Mouse (Mus musculus): Measurements from ENCODE around the gene Thada. TPM values are rescaled to one million over a fixed set of nuclear protein-coding genes. Genes with fewer than 3 reads are reported as not detected.

Thada gene
- total and polyA plus RNA-seq, 3 experiments = 17.3 to 26.7 (median 22.2) TPM

- Histone ChIP-seq H3K4me1 (ENCODE audit: control insufficient read depth in 1 of 2, insufficient read depth in 2 of 2) (peaks cover 8 to 23% of the 10 kb centered on the region in 2 experiments; a peak in 3 of 4 replicates), H3K9ac (ENCODE audit: insufficient read depth, low read depth) (no peak overlapping the region), H3K79me2 (replicated peaks; ENCODE audit: control insufficient read depth, extremely low read depth, insufficient read depth, poor library complexity, severe bottlenecking) (no peaks in the 10 kb centered on the region), H3K4me2 (ENCODE audit: insufficient read depth, low read depth, poor library complexity, severe bottlenecking) (no peak overlapping the region), H3K36me3 (replicated peaks in 1 of 2; ENCODE audit: control insufficient read depth in 1 of 2, insufficient read depth in 1 of 2, low read length in 1 of 2) (no peaks in the 10 kb centered on the region), H3K27me3 (replicated peaks) (peaks cover 3% of the 10 kb centered on the region), H3K27ac (ENCODE audit: insufficient read depth, low read depth) (no peak overlapping the region), H3K9me3 (replicated peaks; ENCODE audit: low read length) (no peaks in the 10 kb centered on the region), H3K4me3 (replicated peaks in 1 of 3; ENCODE audit: low read depth in 2 of 3, low read length in 2 of 3, poor library complexity in 1 of 3) (no peak overlapping the region)
- in situ Hi-C loops (cut with MboI; ENCODE audit: low pct_ligation_motif_present, low pct_unique_long_range_greater_than_20kb, low sequenced_read_pairs) (no loop called here), dilution Hi-C loops (cut with MboI; ENCODE audit: extremely low pct_ligation_motif_present, extremely low pct_unique_long_range_greater_than_20kb, low sequenced_read_pairs) (no loop called here)
- DNase-seq (ENCODE audit: extremely low read depth) = no peak
- TF ChIP-seq RAD21 (IDR thresholded peaks at IDR 0.05; ENCODE audit: low read depth, low read length) = no peak
Observed at GRCm38 (mm10) chr17:84154302-84155028, 311.5 kb downstream of the Thada start.

DNA sequence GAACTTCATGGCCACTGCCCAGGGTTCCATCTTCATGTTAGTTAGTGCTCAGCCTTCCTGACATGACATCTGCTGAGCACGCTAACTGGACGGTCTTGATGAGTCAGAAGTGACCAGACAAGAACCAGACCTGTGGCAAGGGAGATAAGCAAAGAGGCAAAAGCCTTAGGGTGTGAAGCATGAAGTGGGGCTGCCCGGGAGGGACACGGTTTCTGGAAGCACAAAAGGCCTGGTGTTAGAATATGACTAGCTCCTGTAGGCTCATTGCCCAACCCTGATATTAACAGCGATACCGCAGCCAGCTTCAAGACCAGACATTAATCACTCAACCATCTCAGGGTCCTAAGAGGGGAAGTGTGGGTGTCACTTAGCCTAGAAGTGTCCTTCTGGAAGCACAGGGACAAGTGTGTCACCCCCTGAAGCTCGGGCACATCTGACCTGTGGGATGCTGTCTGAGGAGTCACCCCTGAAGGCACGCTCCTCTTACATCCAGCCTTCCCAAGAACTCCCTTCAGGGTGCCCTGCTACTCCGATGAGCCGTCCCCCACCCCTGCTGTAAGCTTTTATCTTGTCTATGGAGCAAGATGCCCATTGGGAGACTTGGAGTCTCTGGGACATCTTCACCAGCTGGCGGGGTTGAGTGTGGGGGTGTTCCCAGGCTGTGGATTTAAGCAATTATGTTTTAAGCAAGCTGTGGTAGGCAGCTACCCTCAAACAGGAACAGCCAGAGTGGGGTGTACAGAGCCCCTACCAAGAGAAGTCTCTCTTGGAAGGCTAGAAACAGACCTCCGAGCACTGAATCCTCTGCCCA lies 312.8 kb downstream of the Thada start:
- no peak overlapping the region for H3K4me2 ChIP-seq (ENCODE audit: insufficient read depth, low read depth, poor library complexity, severe bottlenecking)
- H3K4me1 ChIP-seq (ENCODE audit: control insufficient read depth in 1 of 2, insufficient read depth in 2 of 2) = peaks cover 14 to 33% of the 10 kb centered on the region in 2 experiments
- no peak overlapping the region for H3K4me3 ChIP-seq (replicated peaks in 1 of 3; ENCODE audit: low read depth in 2 of 3, low read length in 2 of 3, poor library complexity in 1 of 3)
- no peaks in the 10 kb centered on the region for H3K79me2 ChIP-seq (replicated peaks; ENCODE audit: control insufficient read depth, extremely low read depth, insufficient read depth, poor library complexity, severe bottlenecking)
- H3K9ac ChIP-seq (ENCODE audit: insufficient read depth, low read depth) = no peak overlapping the region
- in situ Hi-C loops (cut with MboI; ENCODE audit: low pct_ligation_motif_present, low pct_unique_long_range_greater_than_20kb, low sequenced_read_pairs) = no loop called here
- dilution Hi-C loops (cut with MboI; ENCODE audit: extremely low pct_ligation_motif_present, extremely low pct_unique_long_range_greater_than_20kb, low sequenced_read_pairs) = no loop called here
- H3K9me3 ChIP-seq (replicated peaks; ENCODE audit: low read length) = no peaks in the 10 kb centered on the region
- H3K27ac ChIP-seq (ENCODE audit: insufficient read depth, low read depth) = no peak overlapping the region
- H3K36me3 ChIP-seq (replicated peaks in 1 of 2; ENCODE audit: control insufficient read depth in 1 of 2, insufficient read depth in 1 of 2, low read length in 1 of 2) = no peaks in the 10 kb centered on the region
- DNase-seq (ENCODE audit: extremely low read depth) = no peak
- TF ChIP-seq SMC3 (IDR thresholded peaks at IDR 0.05; ENCODE audit: low read depth, low read length) = no peak
- no peak for TF ChIP-seq CTCF (conservative IDR thresholded peaks at IDR 0.05 in 1 of 2, IDR thresholded peaks at IDR 0.05 in 1 of 2; ENCODE audit: low read depth in 2 of 2, low read length in 2 of 2)
- no peak for TF ChIP-seq USF2 (conservative IDR thresholded peaks at IDR 0.05; ENCODE audit: low read depth, low read length)
- peaks cover 3% of the 10 kb centered on the region for H3K27me3 ChIP-seq (replicated peaks)

DNA sequence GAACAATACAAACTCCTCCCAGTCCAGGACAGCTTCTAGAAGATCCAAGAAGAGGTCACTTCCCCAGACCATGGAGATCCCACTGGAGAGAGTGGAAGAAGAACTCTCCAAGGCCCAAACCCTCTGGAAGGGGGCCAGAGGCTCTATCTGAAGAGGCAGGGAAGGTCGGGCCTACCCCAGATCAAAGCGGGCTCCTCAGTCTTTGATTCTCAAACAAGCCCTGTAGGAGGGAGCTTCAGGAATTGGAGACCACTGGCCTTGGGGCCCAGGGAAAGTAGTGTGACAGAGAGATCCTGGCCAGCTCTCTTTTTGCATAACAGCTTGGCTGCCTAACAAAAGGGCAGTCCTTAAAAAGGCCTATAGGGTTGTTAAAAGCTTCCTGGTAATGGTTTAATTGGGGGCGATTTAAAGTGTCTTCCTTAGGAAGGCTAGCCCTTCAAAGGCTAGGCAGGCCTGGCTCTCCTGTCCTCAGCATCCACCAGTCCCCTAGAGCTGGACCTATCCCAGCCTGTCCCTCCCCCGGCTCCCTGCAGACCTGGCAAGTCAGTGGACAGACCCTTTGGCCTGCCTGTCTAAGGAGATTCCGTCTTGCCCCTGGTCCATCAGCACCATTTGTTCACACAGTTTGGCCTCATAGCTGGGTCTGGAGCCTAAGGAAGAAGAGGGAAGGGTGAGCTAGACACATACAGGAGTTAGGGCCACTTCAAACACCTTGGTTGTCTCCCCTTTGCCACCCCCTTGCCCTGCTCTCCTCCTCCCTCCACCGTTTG lies 313.6 kb downstream of the Thada start:
- Histone ChIP-seq H3K36me3 (replicated peaks in 1 of 2; ENCODE audit: control insufficient read depth in 1 of 2, insufficient read depth in 1 of 2, low read length in 1 of 2) (no peaks in the 10 kb centered on the region), H3K4me2 (ENCODE audit: insufficient read depth, low read depth, poor library complexity, severe bottlenecking) (no peak overlapping the region), H3K79me2 (replicated peaks; ENCODE audit: control insufficient read depth, extremely low read depth, insufficient read depth, poor library complexity, severe bottlenecking) (no peaks in the 10 kb centered on the region), H3K9me3 (replicated peaks; ENCODE audit: low read length) (no peaks in the 10 kb centered on the region), H3K27me3 (replicated peaks) (peaks cover 3% of the 10 kb centered on the region), H3K9ac (ENCODE audit: insufficient read depth, low read depth) (no peak overlapping the region), H3K27ac (ENCODE audit: insufficient read depth, low read depth) (no peak overlapping the region), H3K4me1 (ENCODE audit: control insufficient read depth in 1 of 2, insufficient read depth in 2 of 2) (peaks cover 14 to 39% of the 10 kb centered on the region in 2 experiments), H3K4me3 (replicated peaks in 1 of 3; ENCODE audit: low read depth in 2 of 3, low read length in 2 of 3, poor library complexity in 1 of 3) (no peak overlapping the region)
- in situ Hi-C loops (cut with MboI; ENCODE audit: low pct_ligation_motif_present, low pct_unique_long_range_greater_than_20kb, low sequenced_read_pairs) = no loop called here
- TF ChIP-seq CTCF (conservative IDR thresholded peaks at IDR 0.05 in 1 of 2, IDR thresholded peaks at IDR 0.05 in 1 of 2; ENCODE audit: low read depth in 2 of 2, low read length in 2 of 2) = no peak
- TF ChIP-seq ZMIZ1 (IDR thresholded peaks at IDR 0.05; ENCODE audit: low read depth, low read length) = no peak
- TF ChIP-seq RCOR1 (conservative IDR thresholded peaks at IDR 0.05; ENCODE audit: low read depth, low read length) = no peak
- no peak for TF ChIP-seq IRF4 (IDR thresholded peaks at IDR 0.05; ENCODE audit: low read depth, low read length)
- TF ChIP-seq E2F4 (IDR thresholded peaks at IDR 0.05; ENCODE audit: insufficient replicate concordance, low read depth, low read length) = no peak
- TF ChIP-seq RAD21 (IDR thresholded peaks at IDR 0.05; ENCODE audit: low read depth, low read length) = no peak
- TF ChIP-seq MXI1 (IDR thresholded peaks at IDR 0.05; ENCODE audit: low read depth, low read length) = no peak
- TF ChIP-seq ZNF384 (IDR thresholded peaks at IDR 0.05; ENCODE audit: low read depth, low read length) = no peak
- no peak for TF ChIP-seq EP300 (IDR thresholded peaks at IDR 0.05; ENCODE audit: low read length)
- no peak for TF ChIP-seq CHD1 (IDR thresholded peaks at IDR 0.05; ENCODE audit: low read depth, low read length)
- no peak for TF ChIP-seq UBTF (IDR thresholded peaks at IDR 0.05; ENCODE audit: low read depth, low read length)
- no peak for TF ChIP-seq ELF1 (IDR thresholded peaks at IDR 0.05; ENCODE audit: low read depth, low read length)
- TF ChIP-seq PAX5 (IDR thresholded peaks at IDR 0.05; ENCODE audit: low read length) = no peak
- TF ChIP-seq JUN (IDR thresholded peaks at IDR 0.05; ENCODE audit: insufficient read depth, low read depth, low read length) = no peak
- TF ChIP-seq MAZ (IDR thresholded peaks at IDR 0.05; ENCODE audit: low read depth, low read length) = no peak
- no peak for DNase-seq (ENCODE audit: extremely low read depth)
- dilution Hi-C loops (cut with MboI; ENCODE audit: extremely low pct_ligation_motif_present, extremely low pct_unique_long_range_greater_than_20kb, low sequenced_read_pairs) = no loop called here

Measured in CH12.LX (cell line).